Mouse (Mus musculus) spleen, adult 2 months (tissue): ENCODE data around the gene Fam221b.

Experiments
- CTCF ChIP-seq: fragments of 200-500 bp; IDR thresholded peaks from 2 replicates; pipeline ENCODE4 v1.5.1; 2011; ENCODE audit warnings: mild to moderate bottlenecking, inconsistent platforms; ENCODE audit not compliant: insufficient read depth, insufficient read length, insufficient replicate concordance; ENCODE audit errors: extremely low read depth
- POLR2A ChIP-seq: fragments of 200-500 bp; IDR thresholded peaks from 2 replicates; pipeline ENCODE4 v1.6.1; 2011; ENCODE audit warnings: low read depth, low read length, inconsistent platforms

- no peak for TF ChIP-seq POLR2A
- no peak for TF ChIP-seq CTCF
Measured at GRCm38 (mm10) chr4:43703851-43704250, 34.9 kb upstream of the Fam221b start.
